Mouse (Mus musculus): ENCODE measurements at regions not wholly inside any gene's neighbourhood (a gene's known extent, or its start where the extent isn't known, plus 50 kb on each side); places are given as distances from the start of the nearest gene placed in this dataset.

DNA sequence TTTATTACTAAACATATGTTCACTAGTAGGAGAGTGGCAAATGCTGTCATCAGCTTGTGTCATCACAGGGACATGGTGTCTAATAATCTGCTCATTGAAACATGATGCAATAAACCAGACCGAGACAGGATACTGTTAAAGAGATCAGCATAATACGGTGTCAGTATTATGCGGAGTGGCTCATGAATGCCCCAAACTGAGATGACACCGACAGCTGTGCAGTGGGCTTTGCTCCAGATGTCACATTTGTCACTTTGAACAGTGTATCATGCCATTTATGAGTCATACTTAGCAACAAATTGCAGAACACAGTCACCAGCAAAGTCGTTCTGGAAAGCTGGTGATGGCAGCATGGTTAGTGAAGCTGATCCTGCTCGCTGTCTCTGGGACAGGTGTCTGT lies 527.2 kb downstream of the Triml1 start:
- DNase-seq (ENCODE audit: low spot score in 2 of 2) = peak; percentile 4 to 16
- intact Hi-C loops (cut with DNase I) = no loop called here

GRCm38 (mm10) chr8:42596639-42597038 lies 544.6 kb downstream of the Triml1 start:
- intact Hi-C loops (cut with DNase I) = no loop called here
- peak in 1 of 2 experiments; percentile 9 for DNase-seq (ENCODE audit: low spot score in 2 of 2)

Measured in left cerebral cortex, postnatal 14 days (tissue).